Mouse (Mus musculus): Measurements from ENCODE around the gene Sept9.

DNA sequence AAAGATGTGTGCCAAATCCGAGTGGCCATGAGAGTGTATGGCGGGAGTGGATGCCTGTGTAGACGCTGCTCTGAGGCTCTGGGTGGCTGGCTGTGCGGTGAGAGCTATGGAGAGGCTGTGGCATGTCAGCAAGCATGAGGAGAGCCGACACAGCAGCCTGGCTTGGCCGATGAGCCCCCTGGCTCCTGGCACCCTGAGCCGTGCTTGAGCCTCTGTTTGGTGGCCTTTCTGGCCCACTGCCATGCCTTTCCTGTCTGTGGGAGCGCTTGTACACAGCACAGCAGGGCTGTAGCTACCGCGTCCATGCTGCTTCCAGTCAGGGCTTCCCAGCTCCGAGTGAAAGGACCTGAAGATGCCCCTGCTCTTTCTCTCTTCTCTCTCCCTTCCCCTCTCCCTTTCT, 41.1 kb upstream of the Sept9 start:
- TF ChIP-seq GATA1 (IDR thresholded peaks at IDR 0.05; ENCODE audit: low read length) (no peak), TAL1 (IDR thresholded peaks at IDR 0.05; ENCODE audit: low read length) (no peak)
